Mouse (Mus musculus) small intestine, adult 2 months (tissue): ENCODE measurements around the gene Rps19bp1.

ENCODE experiments used
- CTCF ChIP-seq: fragments of 200-500 bp; IDR thresholded peaks from 2 replicates; pipeline ENCODE4 v1.5.1; 2012; ENCODE audit warnings: low read depth, mild to moderate bottlenecking, control low read depth, inconsistent platforms, low read length, moderate library complexity, mixed read lengths; ENCODE audit not compliant: insufficient replicate concordance, insufficient read length; ENCODE audit errors: extremely low read depth
- POLR2A ChIP-seq: fragments of 200-500 bp; IDR thresholded peaks from 2 replicates; pipeline ENCODE4 v1.6.1; 2012; ENCODE audit warnings: low read depth, mild to moderate bottlenecking, control low read depth, inconsistent platforms, low read length, moderate library complexity

GRCm38 (mm10) chr15:80297146-80297545 lies 33.0 kb upstream of the Rps19bp1 start:
- no peak for TF ChIP-seq CTCF
- no peak for TF ChIP-seq POLR2A
